ENCODE assay signal across 21 mouse cellular contexts in genomic region chr9:83129831-83130230, GRCm38 (mm10).
"Had no signal": no experiment of that assay in that cellular context is flagged by ENCODE, and none has a peak within 500 bp of the region (broad histone marks: within the 10 kb centered on the region; RNA-seq: fewer than 3 reads in every experiment).

No protein-coding gene starts in this region.

- H3K36me3 ChIP-seq: heart, embryonic 12.5 days; hindbrain, embryonic 12.5 days; intestine, embryonic 15.5 days; liver, embryonic 12.5 days had no signal

- H3K27me3 ChIP-seq: heart, embryonic 12.5 days; hindbrain, embryonic 12.5 days; intestine, embryonic 15.5 days; limb, embryonic 15.5 days; liver, embryonic 12.5 days had no signal

- DNase-seq: gastrocnemius, postnatal 25 days; heart, adult 18-20 months; heart, postnatal 10 days; kidney, adult 18-20 months; kidney, adult 8-10 months; kidney, postnatal 10 days; kidney, postnatal 25 days; layer of hippocampus, adult 9-11 months; layer of hippocampus, postnatal 36 days; left cerebral cortex, postnatal 4 days had no signal

- H3K9ac ChIP-seq: heart, embryonic 12.5 days; hindbrain, embryonic 12.5 days; hindbrain, embryonic 14.5 days; intestine, embryonic 15.5 days; limb, embryonic 13.5 days; limb, embryonic 15.5 days; liver, embryonic 12.5 days; liver, embryonic 14.5 days had no signal

- H3K4me2 ChIP-seq: heart, embryonic 12.5 days; hindbrain, embryonic 12.5 days; hindbrain, embryonic 14.5 days; intestine, embryonic 15.5 days; limb, embryonic 13.5 days; limb, embryonic 15.5 days; liver, embryonic 12.5 days had no signal

- H3K4me3 ChIP-seq: heart, embryonic 12.5 days; hindbrain, embryonic 12.5 days; intestine, embryonic 15.5 days; limb, embryonic 13.5 days; limb, embryonic 15.5 days; liver, embryonic 12.5 days had no signal

- ATAC-seq: hindbrain, embryonic 16.5 days; inflammation-experienced regulatory T-cells, adult 6 months; intestine, embryonic 15.5 days; intestine, postnatal 0 days; liver, embryonic 12.5 days had no signal

- H3K4me1 ChIP-seq: hindbrain, embryonic 12.5 days; intestine, embryonic 15.5 days; limb, embryonic 15.5 days; liver, embryonic 12.5 days had no signal

- H3K27ac ChIP-seq: hindbrain, embryonic 12.5 days; hindbrain, embryonic 14.5 days; intestine, embryonic 15.5 days; limb, embryonic 13.5 days; limb, embryonic 15.5 days; liver, embryonic 12.5 days; liver, embryonic 14.5 days had no signal

- H3K9me3 ChIP-seq: hindbrain, embryonic 12.5 days; intestine, embryonic 15.5 days; limb, embryonic 15.5 days; liver, embryonic 12.5 days had no signal
